Mouse (Mus musculus): ENCODE results near the gene Oosp1.

- TF ChIP-seq POLR2A (IDR thresholded peaks at IDR 0.05; ENCODE audit: borderline replicate concordance, control insufficient read depth, low read depth, low read length), result no peak
- TF ChIP-seq CTCF (IDR thresholded peaks at IDR 0.05; ENCODE audit: control insufficient read depth, insufficient read depth, low read length), result no peak
Measured at GRCm38 (mm10) chr19:11646166-11646565, 44.8 kb downstream of the Oosp1 start.

All from bone marrow, adult 2 months (tissue).